Mouse (Mus musculus) midbrain, embryonic 15.5 days (tissue): ENCODE measurements around the gene Vpreb1. TPM values are rescaled to one million over a fixed set of nuclear protein-coding genes. Genes with fewer than 3 reads are reported as not detected.
"Not testable (repeated sequence)": the region's sequence is repeated elsewhere in the genome, so short reads cannot be mapped to it uniquely, and the experiment has no call there.

ENCODE experiments used
- ATAC-seq: fragments of 200-750 bp; cut with Nextera tagmentation; replicated peaks from 2 replicates; pipeline ENCODE4 v1.8.0; 2017; ENCODE audit warnings: moderate TSS enrichment
- H3K27ac ChIP-seq: fragments of 300-500 bp; sonication (generic); 2 replicates; pipeline ENCODE4 v1.5.1; 2015; ENCODE audit warnings: mild to moderate bottlenecking, inconsistent platforms
- H3K27me3 ChIP-seq: fragments of 300-500 bp; sonication (generic); replicated peaks from 2 replicates; pipeline ENCODE4 v1.6.1; 2015; ENCODE audit warnings: inconsistent platforms
- H3K36me3 ChIP-seq: fragments of 300-500 bp; sonication (generic); replicated peaks from 2 replicates; pipeline ENCODE4 v1.6.1; 2015; ENCODE audit warnings: inconsistent platforms
- H3K4me1 ChIP-seq: fragments of 300-500 bp; sonication (generic); 2 replicates; pipeline ENCODE4 v1.6.1; 2015; ENCODE audit warnings: inconsistent platforms
- H3K4me2 ChIP-seq: fragments of 300-500 bp; sonication (generic); 2 replicates; pipeline ENCODE4 v1.6.1; 2015; ENCODE audit warnings: inconsistent platforms, mild to moderate bottlenecking, moderate library complexity
- H3K4me3 ChIP-seq: fragments of 300-500 bp; sonication (generic); 2 replicates; pipeline ENCODE4 v1.5.1; 2015; ENCODE audit warnings: mild to moderate bottlenecking, inconsistent platforms
- H3K9ac ChIP-seq: fragments of 300-500 bp; sonication (generic); 2 replicates; pipeline ENCODE4 v1.6.1; 2015; ENCODE audit warnings: mild to moderate bottlenecking, inconsistent platforms
- H3K9me3 ChIP-seq: fragments of 300-500 bp; sonication (generic); 2 replicates; pipeline ENCODE4 v1.6.1; 2016; ENCODE audit warnings: inconsistent platforms
- WGBS: fragments of 180-500 bp; shearing (Covaris S2); methylation state at CpG from one replicate; pipeline ENCODE4 v1.1.7; 2015; ENCODE audit warnings: mixed read lengths; 5-methylcytosine and 5-hydroxymethylcytosine counted together
- polyA plus RNA-seq: library from polyadenylated mRNA; unstranded; fragments of >200 nt; fragmentation: Nextera tagmentation; extraction: Ambion mirVana; gene quantifications from 2 replicates; pipeline ENCODE4 v1.2.1, GENCODE M21; 2015

Vpreb1 gene
- polyA plus RNA-seq, 1 experiment from 2014 or later, result 1.1 TPM

- Histone ChIP-seq H3K36me3 (peaks cover 82% of the 10 kb centered on the region), H3K27ac (no peak overlapping the region), H3K27me3 (no peaks in the 10 kb centered on the region), H3K4me1 (no peaks in the 10 kb centered on the region), H3K9ac (no peak overlapping the region), H3K4me3 (no peak overlapping the region), H3K9me3 (no peaks in the 10 kb centered on the region), H3K4me2 (no peak overlapping the region)
- ATAC-seq, result no peak
- WGBS, result 100% methylated on average over 1 of the region's 1 CpGs
Measured at GRCm38 (mm10) chr16:16888341-16888740, 17.7 kb upstream of the Vpreb1 start.

GRCm38 (mm10) chr16:16879025-16879424 is 8.4 kb upstream of the Vpreb1 start:
- Histone ChIP-seq H3K4me2 (no peak overlapping the region), H3K27ac (no peak overlapping the region), H3K9me3 (peaks cover 2% of the 10 kb centered on the region; the same call in 1 of the 2 replicates), H3K4me3 (no peak overlapping the region), H3K9ac (no peak overlapping the region), H3K27me3 (no peaks in the 10 kb centered on the region), H3K4me1 (no peaks in the 10 kb centered on the region), H3K36me3 (peaks cover 61% of the 10 kb centered on the region)
- ATAC-seq, result no peak
- WGBS, result 93% methylated on average over 5 of the region's 5 CpGs

- Histone ChIP-seq H3K36me3 (0 out of 2 replicates have a peak, but pooled peaks cover 4% of the 10 kb centered on the region), H3K27ac (peak overlapping the region; percentile 92), H3K27me3 (no peaks in the 10 kb centered on the region), H3K4me1 (peaks cover 17% of the 10 kb centered on the region), H3K4me2 (peak overlapping the region; percentile 61), H3K9me3 (no peaks in the 10 kb centered on the region), H3K4me3 (peak overlapping the region; percentile 69), H3K9ac (no peak overlapping the region)
- ATAC-seq, result peak; percentile 75
- WGBS, result 35% methylated on average over 7 of the region's 7 CpGs
Measured at GRCm38 (mm10) chr16:16870241-16870616, 414 bp downstream of the Vpreb1 start.

GRCm38 (mm10) chr16:16865696-16866561 is 4.7 kb downstream of the Vpreb1 start:
- 62% methylated on average over 4 of the region's 5 CpGs for WGBS
- H3K27ac ChIP-seq, result no peak overlapping the region
- peaks cover 2% of the 10 kb centered on the region; the same call in 1 of the 2 replicates for H3K4me1 ChIP-seq
- no peak overlapping the region for H3K4me2 ChIP-seq
- no peak for ATAC-seq
- H3K9ac ChIP-seq, result no peak overlapping the region
- no peaks in the 10 kb centered on the region for H3K9me3 ChIP-seq
- H3K36me3 ChIP-seq, result no peaks in the 10 kb centered on the region
- no peak overlapping the region for H3K4me3 ChIP-seq
- H3K27me3 ChIP-seq, result no peaks in the 10 kb centered on the region

- Histone ChIP-seq H3K9ac (no peak overlapping the region), H3K36me3 (no peaks in the 10 kb centered on the region), H3K9me3 (no peaks in the 10 kb centered on the region), H3K4me2 (no peak overlapping the region), H3K4me3 (no peak overlapping the region), H3K4me1 (peaks cover 2% of the 10 kb centered on the region; the same call in 1 of the 2 replicates), H3K27ac (no peak overlapping the region), H3K27me3 (no peaks in the 10 kb centered on the region)
- ATAC-seq, result no peak
Measured at GRCm38 (mm10) chr16:16865217-16865616, 5.4 kb downstream of the Vpreb1 start.

- Histone ChIP-seq H3K27me3 (no peaks in the 10 kb centered on the region), H3K4me3 (no peak within 1 kb of the TSS), H3K9me3 (no peaks in the 10 kb centered on the region), H3K36me3 (no peaks in the 10 kb centered on the region), H3K4me2 (no peak within 1 kb of the TSS), H3K27ac (no peak within 1 kb of the TSS), H3K4me1 (no peaks in the 10 kb centered on the region), H3K9ac (no peak within 1 kb of the TSS)
- ATAC-seq, result no peak
- 84% methylated on average over 2 of the region's 2 CpGs for WGBS
Measured at GRCm38 (mm10) chr16:16863978-16864377, 6.7 kb downstream of the Vpreb1 start, which contains the start of gene Igll1. Igll1 (minus strand) TSS chr16:16863985.

- 77% methylated on average over 3 of the region's 3 CpGs for WGBS
- Histone ChIP-seq H3K27ac (no peak overlapping the region), H3K27me3 (no peaks in the 10 kb centered on the region), H3K4me3 (no peak overlapping the region), H3K9me3 (no peaks in the 10 kb centered on the region), H3K4me1 (no peaks in the 10 kb centered on the region), H3K36me3 (no peaks in the 10 kb centered on the region), H3K4me2 (no peak overlapping the region), H3K9ac (no peak overlapping the region)
- ATAC-seq, result no peak
Measured at GRCm38 (mm10) chr16:16862288-16862687, 8.4 kb downstream of the Vpreb1 start.

GRCm38 (mm10) chr16:16856731-16857476 is 13.7 kb downstream of the Vpreb1 start:
- Histone ChIP-seq H3K27me3 (no peaks in the 10 kb centered on the region), H3K4me3 (no peak overlapping the region), H3K27ac (no peak overlapping the region), H3K9ac (no peak overlapping the region), H3K9me3 (no peaks in the 10 kb centered on the region), H3K4me2 (no peak overlapping the region), H3K4me1 (no peaks in the 10 kb centered on the region), H3K36me3 (no peaks in the 10 kb centered on the region)
- WGBS, result 80% methylated on average over 13 of the region's 13 CpGs
- no peak for ATAC-seq

GRCm38 (mm10) chr16:16856054-16856453 is 14.6 kb downstream of the Vpreb1 start:
- not testable (repeated sequence) for H3K36me3 ChIP-seq, H3K4me3 ChIP-seq, H3K9me3 ChIP-seq, H3K27ac ChIP-seq, H3K4me2 ChIP-seq, H3K4me1 ChIP-seq, ATAC-seq, H3K9ac ChIP-seq, H3K27me3 ChIP-seq
- 81% methylated on average over 9 of the region's 9 CpGs for WGBS

- Histone ChIP-seq H3K4me2 (no peak overlapping the region), H3K27ac (no peak overlapping the region), H3K9me3 (no peaks in the 10 kb centered on the region), H3K27me3 (no peaks in the 10 kb centered on the region), H3K9ac (no peak overlapping the region), H3K4me3 (no peak overlapping the region), H3K36me3 (no peaks in the 10 kb centered on the region), H3K4me1 (no peaks in the 10 kb centered on the region)
- ATAC-seq, result no peak
- WGBS, result 95% methylated on average over 1 of the region's 1 CpGs
Measured at GRCm38 (mm10) chr16:16855541-16855940, 15.1 kb downstream of the Vpreb1 start.

GRCm38 (mm10) chr16:16854836-16855235 is 15.8 kb downstream of the Vpreb1 start:
- Histone ChIP-seq H3K4me3 (no peak overlapping the region), H3K27ac (no peak overlapping the region), H3K27me3 (no peaks in the 10 kb centered on the region), H3K9me3 (no peaks in the 10 kb centered on the region), H3K4me1 (no peaks in the 10 kb centered on the region), H3K36me3 (no peaks in the 10 kb centered on the region), H3K4me2 (no peak overlapping the region), H3K9ac (no peak overlapping the region)
- 43% methylated on average over 6 of the region's 6 CpGs for WGBS
- ATAC-seq, result no peak

- H3K27ac ChIP-seq, result no peak overlapping the region
- H3K9ac ChIP-seq, result no peak overlapping the region
- H3K4me3 ChIP-seq, result no peak overlapping the region
- no peaks in the 10 kb centered on the region for H3K36me3 ChIP-seq
- WGBS, result 83% methylated on average over 3 of the region's 3 CpGs
- no peaks in the 10 kb centered on the region for H3K27me3 ChIP-seq
- no peak for ATAC-seq
- H3K9me3 ChIP-seq, result no peaks in the 10 kb centered on the region
- H3K4me1 ChIP-seq, result no peaks in the 10 kb centered on the region
- H3K4me2 ChIP-seq, result no peak overlapping the region
Measured at GRCm38 (mm10) chr16:16852411-16852810, 18.2 kb downstream of the Vpreb1 start.
